Mouse (Mus musculus): ENCODE results near the gene Hacd3.
"Not testable (repeated sequence)": the region's sequence is repeated elsewhere in the genome, so short reads cannot be mapped to it uniquely, and the experiment has no call there.

Gene Hacd3

GRCm38 (mm10) chr9:65016978-65017827, 4.3 kb downstream of the Hacd3 start:
- no peak for DNase-seq (ENCODE audit: low spot score)

- no peak for DNase-seq (ENCODE audit: low spot score)
Observed at GRCm38 (mm10) chr9:65016241-65016977, 5.1 kb downstream of the Hacd3 start.

DNA sequence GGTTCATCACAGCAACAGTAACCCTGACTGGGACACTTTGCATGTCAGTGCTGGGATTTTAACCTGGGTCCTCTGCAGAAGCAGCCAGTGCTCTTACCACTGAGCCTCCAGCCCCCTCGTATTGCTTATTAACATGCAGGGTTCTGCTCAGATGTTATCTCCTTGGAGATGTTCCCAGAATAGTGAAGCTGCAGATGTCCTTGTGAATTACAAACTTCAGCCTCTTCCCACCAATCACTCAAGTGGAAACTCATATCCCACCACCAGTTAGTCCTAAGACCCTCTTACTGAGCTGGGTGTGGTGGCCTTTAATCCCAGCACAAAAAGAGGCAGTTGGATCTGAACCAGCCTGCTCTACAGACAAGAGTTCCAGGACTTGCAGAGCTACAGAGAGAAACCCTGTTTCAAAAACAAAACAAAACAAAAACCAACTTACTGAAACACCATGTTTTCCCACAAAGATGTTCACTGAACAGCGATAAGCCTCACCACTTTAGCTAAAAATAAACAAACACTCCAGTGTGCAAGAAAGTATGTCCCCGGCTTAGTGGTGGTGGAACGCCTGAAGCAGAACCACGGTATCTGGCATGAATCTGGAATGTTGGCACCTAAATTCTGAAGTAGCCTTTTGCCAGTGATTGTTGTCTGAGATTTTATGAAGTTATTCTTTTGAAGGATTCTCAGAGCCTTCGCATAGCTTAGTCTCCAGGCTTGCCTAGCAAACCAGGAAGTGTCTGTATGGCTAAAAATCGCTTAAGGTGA, 5.9 kb downstream of the Hacd3 start:
- no peak for DNase-seq (ENCODE audit: low spot score)

DNA sequence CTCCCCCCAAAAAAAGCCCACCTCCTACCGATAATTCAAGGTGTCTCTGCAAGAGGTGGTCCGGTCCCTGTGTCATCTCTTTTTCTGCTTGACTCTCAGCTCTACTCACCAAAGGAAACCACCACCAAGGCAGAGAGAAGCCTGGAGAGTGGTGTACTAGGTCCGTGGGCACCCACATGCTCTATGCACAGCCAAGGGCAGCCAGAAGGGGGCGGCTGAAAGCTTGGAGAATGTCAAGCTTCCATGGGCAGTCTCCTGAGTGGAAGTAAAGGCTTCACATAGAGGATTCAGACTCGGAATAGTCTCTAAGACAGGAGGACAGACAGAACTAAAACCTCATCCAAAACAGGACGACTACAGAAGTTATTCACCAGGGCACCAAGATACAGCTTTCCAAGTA, 10.2 kb downstream of the Hacd3 start:
- no peak for DNase-seq (ENCODE audit: low spot score)

- DNase-seq (ENCODE audit: low spot score), result no peak
Observed at GRCm38 (mm10) chr9:65010632-65011031, 10.9 kb downstream of the Hacd3 start.

DNA sequence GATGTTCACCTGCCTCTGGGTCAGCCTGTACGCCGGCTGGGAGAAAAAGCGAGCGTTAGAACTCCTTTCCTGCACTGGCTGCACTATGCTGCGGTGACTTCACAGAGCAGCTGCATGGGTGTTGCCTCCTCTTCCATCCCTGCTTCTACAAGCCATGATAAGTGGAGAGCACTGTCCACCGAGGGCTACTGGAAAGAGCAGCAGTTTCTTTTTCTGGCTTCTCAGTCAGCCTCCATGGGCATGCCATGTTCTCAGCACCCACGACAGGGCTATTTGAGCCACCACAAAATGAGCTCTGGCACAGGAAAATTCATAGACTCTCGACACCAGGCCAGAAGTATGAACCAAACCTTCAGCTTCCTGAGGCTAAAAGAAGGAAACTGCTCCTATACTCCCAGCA, 15.8 kb downstream of the Hacd3 start:
- DNase-seq (ENCODE audit: low spot score), result no peak

GRCm38 (mm10) chr9:65001481-65001880, 20.0 kb downstream of the Hacd3 start:
- DNase-seq (ENCODE audit: low spot score), result no peak

DNA sequence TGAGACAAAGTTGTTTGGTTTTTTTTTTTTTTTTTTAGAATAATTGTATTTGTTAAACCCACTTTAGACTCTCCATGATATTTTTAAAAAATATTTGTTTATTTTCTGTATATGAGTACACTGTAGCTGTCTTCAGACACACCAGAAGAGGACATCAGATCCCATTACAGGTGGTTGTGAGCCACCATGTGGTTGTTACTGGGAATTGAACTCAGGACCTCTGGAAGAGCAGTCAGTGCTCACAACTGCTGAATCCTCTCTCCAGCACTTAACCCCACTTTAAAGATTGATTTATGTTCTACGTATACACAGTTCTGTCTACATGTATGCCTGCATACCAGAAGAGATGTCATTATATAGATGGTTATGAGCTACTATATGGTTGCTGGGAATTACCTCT, 26.0 kb downstream of the Hacd3 start:
- not testable (repeated sequence) for DNase-seq (ENCODE audit: low spot score)

DNA sequence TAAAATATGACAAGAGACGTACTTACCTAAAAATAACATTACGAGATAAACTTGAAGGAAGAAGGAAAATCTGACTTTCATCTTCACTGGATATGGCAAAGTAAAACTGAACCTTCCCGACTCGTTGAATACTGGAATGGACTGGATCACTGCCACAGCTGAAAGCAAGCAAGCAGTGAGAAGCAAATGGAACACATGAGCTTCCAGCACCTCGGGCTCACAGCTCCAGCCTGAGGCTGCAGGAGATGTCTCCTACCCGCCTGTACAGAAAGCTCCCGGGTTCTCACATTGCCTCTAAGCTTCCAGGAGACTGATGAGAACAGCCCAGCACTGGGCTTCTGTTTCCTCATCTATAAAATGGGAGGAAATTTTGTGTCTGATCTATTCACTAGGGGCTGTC, 31.2 kb downstream of the Hacd3 start:
- DNase-seq (ENCODE audit: low spot score), result no peak

DNA sequence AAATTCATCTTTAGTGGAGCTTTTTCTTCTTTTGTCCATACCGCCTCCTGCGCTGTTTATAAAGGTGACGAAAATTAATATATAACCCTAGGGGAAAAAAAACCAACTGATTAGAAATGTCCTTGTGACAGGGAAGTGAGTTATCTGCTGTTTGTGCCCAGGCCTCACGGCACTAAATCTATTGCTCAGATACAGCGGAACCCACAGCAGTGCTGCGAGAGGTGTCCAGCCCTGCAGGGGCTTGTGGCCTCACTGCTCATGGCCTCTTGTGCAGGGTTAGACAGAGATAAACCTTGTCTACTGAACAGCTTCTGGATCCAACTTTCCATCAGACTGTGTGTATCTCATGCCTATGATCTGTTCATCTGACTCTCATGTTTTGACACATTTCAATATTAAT, 33.0 kb downstream of the Hacd3 start:
- DNase-seq (ENCODE audit: low spot score), result no peak

- no peak for DNase-seq (ENCODE audit: low spot score)
Observed at GRCm38 (mm10) chr9:64987651-64988050, 33.8 kb downstream of the Hacd3 start.

- no peak for DNase-seq (ENCODE audit: low spot score)
Observed at GRCm38 (mm10) chr9:64985807-64986206, 35.7 kb downstream of the Hacd3 start.

- peak; percentile 21 for DNase-seq (ENCODE audit: low spot score)
Observed at GRCm38 (mm10) chr9:64985037-64985794, 36.3 kb downstream of the Hacd3 start.

DNA sequence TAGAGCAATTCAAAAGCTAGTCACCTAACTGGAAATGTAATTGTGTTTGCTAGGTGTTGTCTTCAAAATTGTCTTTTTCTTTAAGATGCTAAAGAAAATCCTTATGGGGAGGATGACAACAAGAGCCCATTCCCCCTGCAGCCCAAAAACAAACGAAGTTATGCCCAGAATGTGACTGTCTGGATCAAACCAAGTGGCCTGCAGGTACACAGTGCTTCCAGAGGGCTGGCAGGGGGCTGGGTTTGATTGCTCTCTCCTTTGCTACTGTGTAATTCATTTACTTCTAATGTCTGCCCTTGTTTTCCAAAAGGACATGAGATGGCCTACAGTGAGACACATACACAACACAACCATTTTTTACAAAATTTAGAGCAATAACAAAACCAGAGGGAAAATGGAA, 39.6 kb downstream of the Hacd3 start:
- no peak for DNase-seq (ENCODE audit: low spot score)

- no peak for DNase-seq (ENCODE audit: low spot score)
Observed at GRCm38 (mm10) chr9:64980548-64980947, 40.9 kb downstream of the Hacd3 start.

GRCm38 (mm10) chr9:64960978-64961320, 60.5 kb downstream of the Hacd3 start:
- no peak for DNase-seq (ENCODE audit: low spot score)

DNA sequence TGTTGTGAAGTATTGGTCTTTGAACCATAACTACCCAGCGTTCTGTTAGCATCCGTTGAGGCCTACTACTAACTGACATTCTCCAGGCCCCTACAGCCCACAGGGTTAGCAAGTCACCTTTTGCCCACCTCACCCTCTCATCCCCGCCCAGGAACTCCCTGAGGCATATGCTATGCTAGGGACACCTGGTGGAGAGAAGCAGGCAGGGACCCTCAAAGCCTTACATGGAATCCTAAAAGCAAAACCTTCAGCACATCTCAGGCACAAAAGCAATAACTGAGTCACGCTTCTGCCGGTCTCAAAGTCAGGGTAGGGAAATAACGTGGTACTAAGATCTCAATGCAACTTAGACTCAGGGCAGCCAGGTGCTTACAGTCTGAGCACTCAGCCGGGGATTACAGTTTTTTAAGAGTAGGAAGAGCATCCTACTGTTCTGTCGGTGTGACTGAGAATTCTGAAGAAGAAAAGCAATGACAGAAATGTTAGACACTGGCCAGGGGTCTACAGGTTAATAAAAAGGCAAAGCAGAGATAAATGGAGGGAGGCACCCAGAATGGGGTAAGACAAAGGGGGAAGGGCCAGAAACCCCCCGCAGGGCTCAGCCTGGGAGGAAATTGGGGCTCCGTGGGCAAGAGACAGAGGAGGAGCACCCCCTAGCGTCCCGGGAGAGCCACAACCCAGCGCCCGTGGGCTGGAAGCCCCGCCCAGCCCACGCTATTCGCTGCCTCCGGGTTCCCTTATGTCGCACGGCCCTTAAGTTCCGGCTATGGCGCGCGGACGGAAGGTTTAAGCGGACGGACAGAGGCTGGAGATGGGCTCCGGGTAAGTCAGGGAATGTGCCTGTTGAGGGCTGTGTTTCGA, 61.1 kb downstream of the Hacd3 start, which contains the start of gene Ints14:
TSS of gene Ints14 (plus strand) at position 789 of the 861 bp plus-strand sequence.
- DNase-seq (ENCODE audit: low spot score), result peak; percentile 95

DNA sequence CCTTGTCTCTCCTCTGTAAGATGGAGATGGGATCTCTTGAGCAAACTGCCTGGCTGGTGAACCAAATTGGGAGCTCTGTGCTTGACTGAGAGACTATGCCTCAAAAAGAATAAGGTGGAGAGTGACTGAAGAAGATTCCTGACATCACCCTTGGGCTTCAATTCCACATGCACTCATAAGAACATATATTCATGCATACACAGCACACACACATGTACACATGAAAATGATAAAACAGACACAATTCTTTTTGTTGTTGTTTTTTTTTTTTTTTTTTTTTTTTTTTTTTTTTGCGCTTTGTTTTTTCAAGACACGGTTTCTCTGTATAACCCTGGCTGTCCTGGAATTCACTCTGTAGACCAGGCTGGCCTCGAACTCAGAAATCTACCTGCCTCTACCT, 64.2 kb downstream of the Hacd3 start:
- no peak for DNase-seq (ENCODE audit: low spot score)

DNA sequence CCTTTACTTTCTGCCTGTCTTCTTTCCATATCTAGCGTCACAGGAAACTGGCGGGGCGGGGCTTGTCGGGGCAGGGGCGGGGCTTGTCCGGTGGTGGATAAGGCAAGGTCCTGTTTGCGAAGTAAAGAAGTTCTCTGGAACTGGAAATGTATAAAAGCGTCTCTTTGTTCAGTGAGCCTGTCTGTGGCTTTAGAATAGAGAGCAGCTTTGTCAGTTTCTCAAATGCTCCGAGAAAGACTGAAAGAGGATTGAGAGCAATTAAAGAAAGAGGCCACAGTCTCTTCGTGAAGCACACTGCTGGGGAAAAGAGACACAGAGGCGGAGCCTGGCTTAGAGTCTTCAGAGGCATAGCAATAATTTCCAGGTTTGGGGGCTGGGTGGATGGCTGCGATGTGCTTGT, 65.2 kb downstream of the Hacd3 start:
- peak; percentile 56 for DNase-seq (ENCODE audit: low spot score)

DNA sequence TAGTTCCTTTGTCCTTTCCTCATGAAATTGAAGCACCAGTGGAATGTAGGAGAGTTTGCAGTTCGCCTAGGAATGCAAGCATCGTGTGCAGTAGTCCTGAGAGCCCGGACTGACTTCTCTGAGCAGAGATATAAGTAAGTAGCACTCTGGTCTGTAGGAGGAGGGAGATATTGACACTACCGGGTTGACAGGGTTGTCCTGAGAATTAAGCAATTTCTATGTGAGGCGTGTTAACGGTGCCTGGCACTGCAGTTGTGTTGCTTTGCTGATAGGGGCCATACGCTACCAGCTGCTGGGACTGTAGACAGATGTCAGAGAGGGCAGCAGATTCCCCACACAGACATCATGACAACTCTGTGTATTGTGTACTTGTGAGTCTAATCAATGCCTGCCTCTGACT, 68.3 kb downstream of the Hacd3 start:
- no peak for DNase-seq (ENCODE audit: low spot score)

GRCm38 (mm10) chr9:64952055-64952454, 69.4 kb downstream of the Hacd3 start:
- no peak for DNase-seq (ENCODE audit: low spot score)

All from yolk sac, embryonic 10.5 days (tissue).